Mouse (Mus musculus) cerebellum, adult 2 months (tissue): ENCODE measurements around the gene Cd79b. TPM values are rescaled to one million over a fixed set of nuclear protein-coding genes. Genes with fewer than 3 reads are reported as not detected.

Experiments used
- DNase-seq, 2 experiments: peaks; one replicate each; pipeline ENCODE4 v3.0.0; 2021
- H3K27ac ChIP-seq: fragments of 200-500 bp; 2 replicates; pipeline ENCODE4 v1.5.1; 2012; ENCODE audit warnings: low read length, control low read depth, inconsistent platforms; ENCODE audit not compliant: insufficient read depth
- H3K27me3 ChIP-seq: fragments of 200-500 bp; 2 replicates; pipeline ENCODE4 v1.6.1; 2012; ENCODE audit warnings: inconsistent platforms, mild to moderate bottlenecking, low read length, moderate library complexity; ENCODE audit not compliant: control insufficient read depth, insufficient read depth
- H3K4me1 ChIP-seq: fragments of 200-500 bp; 2 replicates; pipeline ENCODE4 v1.6.1; 2011; ENCODE audit warnings: low read length; ENCODE audit not compliant: control insufficient read depth, insufficient read depth
- H3K4me3 ChIP-seq: fragments of 200-500 bp; replicated peaks from 2 replicates; pipeline ENCODE3; 2011; ENCODE audit warnings: mild to moderate bottlenecking, low read depth, low read length, control low read depth; ENCODE audit not compliant: insufficient read depth
- CTCF ChIP-seq: fragments of 200-500 bp; IDR thresholded peaks from 2 replicates; pipeline ENCODE4 v1.5.1; 2011; ENCODE audit warnings: low read depth, mild to moderate bottlenecking, control low read depth, low read length, moderate library complexity, borderline replicate concordance; ENCODE audit not compliant: insufficient read depth
- POLR2A ChIP-seq: fragments of 200-500 bp; IDR thresholded peaks from 2 replicates; pipeline ENCODE4 v1.6.1; 2011; ENCODE audit warnings: low read length, control low read depth, borderline replicate concordance; ENCODE audit not compliant: insufficient read depth
- WGBS: fragments of 180-500 bp; shearing (Covaris S2); methylation state at CpG from one replicate; pipeline ENCODE4 v1.1.7; 2018; 5-methylcytosine and 5-hydroxymethylcytosine counted together
- polyA plus RNA-seq: library from polyadenylated mRNA; depleted of rRNA; stranded (reverse); fragments of >200 nt; gene quantifications from 2 replicates; pipeline ENCODE4 v1.2.3, GENCODE M21; 2012; rRNA removed

Cd79b gene
- polyA plus RNA-seq = 0.38 and 0.70 TPM in 2 replicates

DNA sequence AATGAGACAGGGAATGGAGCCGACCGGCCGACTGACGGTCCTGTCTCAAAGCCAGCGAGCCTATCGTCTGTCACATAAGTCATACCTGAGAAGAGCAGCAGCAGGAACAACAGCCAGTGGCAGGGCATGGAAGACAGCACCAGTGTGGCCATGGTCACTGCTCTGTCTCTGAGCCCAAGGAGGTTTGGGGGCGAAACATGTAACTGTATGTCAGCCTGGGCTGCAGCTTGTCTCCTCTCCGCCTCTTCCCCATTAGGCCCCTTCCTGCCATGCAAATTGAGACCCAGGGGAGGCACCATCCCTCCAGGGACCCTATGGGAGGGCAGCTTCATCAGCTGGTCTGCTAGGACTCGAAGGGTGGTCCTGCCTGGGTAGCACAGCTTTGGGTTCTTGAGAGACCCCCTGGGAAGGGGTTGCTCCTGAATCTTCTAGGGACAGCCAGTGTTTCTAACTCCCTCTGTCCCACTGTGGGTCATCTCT, at the start of gene Cd79b:
Cd79b (minus strand) TSS at position 430 of the 480 bp plus-strand sequence.
- Histone ChIP-seq H3K27ac (no peak within 1 kb of the TSS), H3K4me3 (no peak within 1 kb of the TSS), H3K4me1 (no peaks in the 10 kb centered on the region), H3K27me3 (no peaks in the 10 kb centered on the region)
- 81% methylated on average over 9 of the region's 9 CpGs for WGBS
- DNase-seq = no peak
- TF ChIP-seq CTCF (no peak), POLR2A (no peak)

DNA sequence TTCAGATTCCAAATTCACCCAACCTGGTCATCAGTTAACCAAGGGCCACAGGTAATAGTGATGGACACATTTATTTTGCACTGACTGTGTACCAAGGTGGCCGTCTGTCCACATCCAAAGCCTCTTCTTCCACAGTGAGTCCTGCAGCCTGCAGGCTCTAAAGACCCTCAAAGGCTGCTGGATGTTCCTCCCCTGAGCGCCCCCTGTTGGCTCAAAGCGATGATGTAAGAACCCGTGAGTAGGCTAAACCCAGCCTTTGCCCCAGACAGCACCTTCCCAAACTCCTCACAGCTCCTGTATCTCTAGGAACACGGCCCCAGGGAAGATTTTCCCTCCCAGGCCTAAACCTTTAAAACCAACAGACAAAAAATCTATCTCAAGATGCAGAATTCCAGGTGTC, 44.8 kb upstream of the Cd79b start:
- Histone ChIP-seq H3K27me3 (no peaks in the 10 kb centered on the region), H3K27ac (no peak overlapping the region), H3K4me3 (no peak overlapping the region), H3K4me1 (peaks cover 12% of the 10 kb centered on the region; the same call in 1 of the 2 replicates)
- TF ChIP-seq CTCF (no peak), POLR2A (no peak)
- WGBS = 47% methylated on average over 5 of the region's 5 CpGs
- no peak for DNase-seq

DNA sequence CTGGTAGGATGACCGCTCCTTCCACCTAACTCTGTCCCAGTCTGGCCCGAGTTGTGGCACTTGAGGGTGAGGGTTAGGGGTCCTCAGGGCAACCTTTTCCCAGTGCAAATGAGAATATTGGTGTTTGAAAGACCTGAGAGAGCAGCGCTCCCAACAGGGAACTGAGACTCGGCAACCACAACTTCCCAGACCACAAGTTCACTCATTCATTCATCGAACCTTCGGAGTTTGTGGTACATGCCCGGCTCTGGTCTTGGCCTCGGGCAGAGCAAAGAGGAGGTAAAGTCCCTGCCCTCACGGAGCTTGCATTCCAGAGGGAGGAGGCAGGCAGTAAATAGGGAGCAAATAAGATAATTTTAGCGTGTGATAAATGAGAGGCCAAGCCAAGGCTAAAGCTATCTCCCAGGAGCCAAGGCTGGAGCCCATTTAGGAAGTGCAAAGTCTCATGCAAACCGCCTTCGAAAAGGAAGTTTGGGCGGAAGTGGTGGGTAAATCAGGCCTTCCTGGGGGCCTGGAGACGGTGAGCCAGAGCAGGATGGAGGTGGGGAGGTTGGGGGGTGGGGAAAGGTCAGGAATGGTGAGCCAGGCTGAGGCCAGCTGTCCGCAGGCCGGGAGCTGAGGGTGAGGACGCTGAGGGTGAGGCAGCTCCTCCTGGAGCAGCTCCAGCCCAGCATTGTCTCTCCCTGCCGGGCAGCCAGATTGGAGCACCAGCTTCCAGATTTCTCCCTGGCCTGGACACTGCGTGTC, 41.0 kb upstream of the Cd79b start:
- Histone ChIP-seq H3K27ac (peak overlapping the region; percentile 39; the same call in 1 of the 2 replicates), H3K4me3 (no peak overlapping the region), H3K4me1 (peaks cover 12% of the 10 kb centered on the region; the same call in 1 of the 2 replicates), H3K27me3 (no peaks in the 10 kb centered on the region)
- TF ChIP-seq CTCF (no peak), POLR2A (no peak)
- peak; percentile 73 to 83 for DNase-seq
- 42% methylated on average over 19 of the region's 19 CpGs for WGBS

DNA sequence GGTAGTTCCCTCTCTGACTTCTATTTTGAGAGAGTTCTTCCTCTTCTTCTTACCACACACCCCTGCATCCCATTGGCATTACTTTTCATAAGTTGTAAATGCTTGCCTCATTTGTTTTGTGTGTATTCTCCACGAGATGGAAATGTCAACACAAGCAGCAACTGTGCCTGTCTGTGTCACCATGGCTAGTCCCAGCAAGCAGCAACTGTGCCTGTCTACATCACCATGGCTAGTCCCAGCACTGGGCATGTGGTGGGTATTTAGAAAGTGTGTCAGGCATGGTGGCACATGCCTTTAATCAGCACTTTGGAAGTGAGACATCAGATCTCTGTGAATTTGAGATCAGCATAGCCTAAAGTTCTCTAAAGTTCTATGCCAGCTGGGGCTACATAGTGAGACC, 39.6 kb upstream of the Cd79b start:
- Histone ChIP-seq H3K4me1 (peaks cover 12% of the 10 kb centered on the region; the same call in 1 of the 2 replicates), H3K4me3 (no peak overlapping the region), H3K27ac (no peak overlapping the region), H3K27me3 (no peaks in the 10 kb centered on the region)
- TF ChIP-seq POLR2A = no peak
- TF ChIP-seq CTCF = no peak
- 56% methylated on average over 1 of the region's 1 CpGs for WGBS
- no peak for DNase-seq

DNA sequence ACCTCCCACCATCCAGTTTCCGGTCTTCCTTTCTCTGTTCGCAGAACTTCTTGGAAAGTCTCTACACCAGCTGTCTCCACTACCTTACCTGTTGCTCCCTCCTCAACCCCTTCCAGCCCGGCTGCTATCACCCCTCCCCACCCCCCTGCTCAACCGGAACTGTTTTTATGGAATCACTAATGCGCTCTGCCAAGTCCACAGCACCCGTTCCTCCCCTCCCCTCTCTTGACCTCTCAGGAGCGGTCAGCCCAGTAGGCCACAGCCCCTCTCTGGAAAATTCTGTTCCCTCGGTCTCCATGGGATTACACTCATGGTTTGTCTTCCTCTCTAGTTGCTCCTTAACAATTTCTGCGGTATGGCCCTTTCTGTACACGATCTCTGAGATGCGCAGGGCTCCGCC, 38.6 kb upstream of the Cd79b start, which contains the start of gene Scn4a:
Scn4a (minus strand) TSS at position 101 of the 400 bp plus-strand sequence.
- no peak for TF ChIP-seq CTCF
- TF ChIP-seq POLR2A = no peak
- Histone ChIP-seq H3K27me3 (no peaks in the 10 kb centered on the region), H3K4me3 (no peak within 1 kb of the TSS), H3K4me1 (peaks cover 12% of the 10 kb centered on the region; the same call in 1 of the 2 replicates), H3K27ac (no peak within 1 kb of the TSS)
- DNase-seq = no peak
- WGBS = 84% methylated on average over 12 of the region's 12 CpGs

DNA sequence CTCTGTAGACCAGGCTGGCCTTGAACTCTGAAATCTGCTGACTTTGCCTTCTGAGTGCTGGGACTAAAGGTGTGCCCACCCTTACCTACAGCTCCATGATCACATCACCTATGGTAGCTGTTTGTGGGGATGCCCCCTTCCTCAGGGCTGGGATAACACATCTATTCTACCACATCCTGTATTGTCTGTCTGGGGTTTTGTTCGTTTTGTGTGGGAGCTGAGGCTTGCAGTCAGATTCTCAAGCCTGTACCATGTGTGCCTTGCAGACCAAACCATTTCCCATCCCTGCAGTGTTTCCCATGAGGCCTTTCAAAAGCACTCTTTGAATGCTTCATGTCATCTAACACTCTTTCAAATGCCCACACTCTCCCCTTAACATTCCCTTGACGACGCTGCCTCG, 37.4 kb upstream of the Cd79b start:
- DNase-seq = no peak
- Histone ChIP-seq H3K4me3 (no peak overlapping the region), H3K27me3 (no peaks in the 10 kb centered on the region), H3K27ac (no peak overlapping the region), H3K4me1 (peaks cover 12% of the 10 kb centered on the region; the same call in 1 of the 2 replicates)
- TF ChIP-seq POLR2A (no peak), CTCF (no peak)
- WGBS = 74% methylated on average over 4 of the region's 4 CpGs

DNA sequence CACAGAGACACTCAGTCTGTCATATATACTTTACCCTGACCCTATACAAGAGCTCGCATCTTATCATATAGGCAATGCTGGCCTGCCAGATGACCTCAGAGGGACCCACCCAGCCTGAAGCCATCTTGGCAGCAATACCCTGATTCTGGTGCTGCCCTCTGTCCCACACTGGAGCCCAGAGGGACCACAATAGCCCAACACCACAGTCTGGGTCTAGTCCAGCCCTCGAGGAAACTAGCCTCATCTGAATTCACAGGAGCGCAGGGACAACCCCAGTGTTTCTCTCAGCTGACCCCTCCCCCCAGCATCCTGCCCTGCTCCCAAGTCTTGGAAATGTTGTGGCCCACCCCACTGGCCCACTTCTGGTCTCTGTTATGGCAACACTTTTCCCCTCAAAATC, 36.7 kb upstream of the Cd79b start:
- WGBS = 66% methylated on average over 3 of the region's 3 CpGs
- Histone ChIP-seq H3K27ac (no peak overlapping the region), H3K4me3 (no peak overlapping the region), H3K4me1 (peaks cover 7% of the 10 kb centered on the region; the same call in 1 of the 2 replicates), H3K27me3 (no peaks in the 10 kb centered on the region)
- no peak for DNase-seq
- TF ChIP-seq POLR2A = no peak

DNA sequence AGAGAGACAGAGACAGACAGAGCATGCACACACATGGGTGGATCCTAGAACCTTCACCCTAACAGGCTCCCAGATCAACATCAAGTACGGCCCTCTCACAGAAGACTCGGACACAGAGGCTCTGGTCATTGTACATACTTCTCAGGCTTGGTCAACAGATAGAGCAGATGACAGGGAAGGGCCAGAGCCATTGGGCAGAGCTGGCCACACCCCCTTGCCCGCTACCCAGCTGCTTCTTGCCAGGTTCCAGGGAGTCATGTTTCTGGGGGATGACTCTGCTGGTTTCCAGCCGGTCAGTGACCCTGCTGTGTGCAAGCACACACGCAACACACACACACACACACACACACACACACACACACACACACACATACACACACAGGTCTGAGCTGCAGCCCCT, 36.3 kb upstream of the Cd79b start:
- Histone ChIP-seq H3K4me1 (peaks cover 7% of the 10 kb centered on the region; the same call in 1 of the 2 replicates), H3K27me3 (no peaks in the 10 kb centered on the region), H3K27ac (no peak overlapping the region), H3K4me3 (no peak overlapping the region)
- DNase-seq = no peak
- WGBS = 54% methylated on average over 5 of the region's 5 CpGs
- TF ChIP-seq POLR2A = no peak
